Mouse (Mus musculus): ENCODE measurements around the gene Ablim2. TPM values are rescaled to one million over a fixed set of nuclear protein-coding genes. Genes with fewer than 3 reads are reported as not detected.
A peak's percentile ranks its signal among the peaks of the same experiment; 100 is the strongest.

Gene Ablim2
- polyA plus RNA-seq, 1 experiment: 176 TPM

DNA sequence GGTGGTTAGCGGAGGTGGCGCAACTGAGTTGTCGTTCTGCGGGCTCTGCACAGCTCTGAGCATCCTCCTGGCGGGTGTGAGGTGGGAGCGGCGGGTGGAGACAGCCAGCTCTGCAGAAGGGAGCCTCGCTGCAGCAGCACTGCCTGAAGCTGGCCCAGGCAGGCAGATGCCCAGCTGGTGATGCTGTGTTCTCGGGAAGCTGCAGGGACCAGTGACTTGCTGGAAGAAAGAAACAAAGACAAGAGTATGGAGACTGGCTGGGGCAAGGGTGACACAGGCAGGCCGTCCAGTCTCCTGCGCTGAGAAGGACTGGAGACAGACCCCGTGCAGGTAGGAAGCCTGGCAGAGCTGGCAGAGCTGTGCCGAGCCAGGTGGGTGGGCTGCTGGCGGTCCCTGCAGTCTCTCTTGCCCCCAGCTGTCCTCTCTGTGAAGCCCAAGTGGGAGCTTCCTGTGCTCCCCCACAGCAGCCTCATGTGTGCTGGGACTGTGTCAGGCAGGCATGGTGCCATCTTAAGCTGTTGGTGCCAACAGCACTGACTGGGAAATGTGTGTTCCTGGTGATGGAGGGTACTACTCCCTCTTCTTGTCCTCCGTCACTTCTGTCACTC, 56.8 kb downstream of the Ablim2 start:
- Histone ChIP-seq H3K4me3 (ENCODE audit: insufficient read depth, low read length) (peak overlapping the region; percentile 42), H3K27ac (ENCODE audit: insufficient read depth, low read length) (peak overlapping the region; percentile 83), H3K4me1 (ENCODE audit: control insufficient read depth, insufficient read depth, low read length) (peaks cover 16% of the 10 kb centered on the region)
- no peak for TF ChIP-seq CTCF (IDR thresholded peaks at IDR 0.05; ENCODE audit: extremely low read depth, insufficient read depth, low read length)
- peak; percentile 34; the same call in 1 of the 2 replicates for TF ChIP-seq POLR2A (IDR thresholded peaks at IDR 0.05; ENCODE audit: extremely low read depth, insufficient read depth, low read length)

DNA sequence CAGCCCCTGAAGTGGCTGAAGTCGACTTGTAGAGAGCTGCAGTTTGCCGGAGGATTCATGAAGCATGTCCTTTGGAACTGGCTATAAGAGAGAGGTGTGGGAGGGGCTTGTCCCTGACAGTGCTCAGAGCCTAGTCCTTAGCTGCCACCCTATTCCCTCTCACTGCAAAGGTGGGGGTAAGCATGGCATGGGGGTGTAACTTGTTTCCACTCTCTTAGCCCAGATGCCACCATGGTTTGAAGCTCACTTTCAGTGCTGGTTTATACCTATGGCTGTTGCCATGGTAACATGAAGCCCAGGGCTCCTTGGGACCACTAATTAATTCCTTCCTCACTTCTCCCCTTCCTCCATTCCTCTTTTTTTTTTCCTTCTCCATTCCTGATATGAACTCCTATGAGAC, 57.4 kb downstream of the Ablim2 start:
- Histone ChIP-seq H3K4me1 (ENCODE audit: control insufficient read depth, insufficient read depth, low read length) (peaks cover 14% of the 10 kb centered on the region), H3K27ac (ENCODE audit: insufficient read depth, low read length) (peak overlapping the region; percentile 83; the same call in 1 of the 2 replicates), H3K4me3 (ENCODE audit: insufficient read depth, low read length) (peak overlapping the region; percentile 42)
- TF ChIP-seq POLR2A (IDR thresholded peaks at IDR 0.05; ENCODE audit: extremely low read depth, insufficient read depth, low read length) (no peak), CTCF (IDR thresholded peaks at IDR 0.05; ENCODE audit: extremely low read depth, insufficient read depth, low read length) (no peak)

- Histone ChIP-seq H3K4me1 (ENCODE audit: control insufficient read depth, insufficient read depth, low read length) (peaks cover 8% of the 10 kb centered on the region), H3K4me3 (ENCODE audit: insufficient read depth, low read length) (no peak overlapping the region), H3K27ac (ENCODE audit: insufficient read depth, low read length) (no peak overlapping the region)
- TF ChIP-seq CTCF (IDR thresholded peaks at IDR 0.05; ENCODE audit: extremely low read depth, insufficient read depth, low read length) (no peak), POLR2A (IDR thresholded peaks at IDR 0.05; ENCODE audit: extremely low read depth, insufficient read depth, low read length) (no peak)
These were observed 59.6 kb downstream of the Ablim2 start for GRCm38 (mm10) chr5:35817266-35817665.

DNA sequence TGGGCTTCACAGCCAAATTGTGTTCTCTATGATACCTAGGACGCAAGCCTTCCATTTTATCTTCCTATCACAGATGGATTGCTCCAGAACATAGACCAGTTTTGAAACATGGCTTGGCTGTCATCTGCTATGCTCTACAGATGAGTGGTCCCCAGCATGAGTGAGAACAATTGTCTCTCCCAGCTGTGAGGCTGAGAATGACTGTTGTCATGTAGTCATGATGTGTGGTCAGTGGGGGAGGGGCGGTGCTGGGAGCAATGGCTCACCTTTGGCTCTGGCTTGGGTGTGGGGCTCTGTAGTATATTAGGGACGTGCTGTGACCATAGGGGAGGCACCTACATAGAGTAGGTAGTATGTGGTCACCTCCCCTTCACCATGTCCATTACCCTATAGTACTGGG, 60.2 kb downstream of the Ablim2 start:
- Histone ChIP-seq H3K4me1 (ENCODE audit: control insufficient read depth, insufficient read depth, low read length) (peaks cover 8% of the 10 kb centered on the region), H3K4me3 (ENCODE audit: insufficient read depth, low read length) (no peak overlapping the region), H3K27ac (ENCODE audit: insufficient read depth, low read length) (no peak overlapping the region)
- TF ChIP-seq CTCF (IDR thresholded peaks at IDR 0.05; ENCODE audit: extremely low read depth, insufficient read depth, low read length) (no peak), POLR2A (IDR thresholded peaks at IDR 0.05; ENCODE audit: extremely low read depth, insufficient read depth, low read length) (no peak)

DNA sequence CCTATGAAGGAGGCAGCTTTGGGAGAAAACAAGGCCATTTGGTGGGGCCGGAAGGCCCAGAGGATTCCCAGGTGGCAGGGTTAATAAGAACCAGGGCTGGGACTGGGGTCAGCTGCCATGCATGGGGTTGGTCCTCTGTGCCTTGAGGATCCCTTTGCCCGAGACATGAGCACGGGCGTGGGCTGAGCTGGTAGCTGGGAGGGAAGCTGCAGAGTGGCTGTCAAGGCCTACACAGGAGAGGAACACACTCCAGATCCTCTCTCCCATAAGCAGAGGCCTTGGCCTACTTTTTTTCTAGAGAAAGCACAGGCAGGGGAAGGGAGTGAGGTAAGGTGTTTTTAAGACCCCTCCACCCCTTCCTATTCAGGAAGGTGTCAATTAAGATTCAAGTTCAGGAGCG, 65.0 kb downstream of the Ablim2 start:
- Histone ChIP-seq H3K4me1 (ENCODE audit: control insufficient read depth, insufficient read depth, low read length) (peaks cover 2% of the 10 kb centered on the region), H3K4me3 (ENCODE audit: insufficient read depth, low read length) (no peak overlapping the region), H3K27ac (ENCODE audit: insufficient read depth, low read length) (no peak overlapping the region)
- TF ChIP-seq POLR2A (IDR thresholded peaks at IDR 0.05; ENCODE audit: extremely low read depth, insufficient read depth, low read length) (no peak), CTCF (IDR thresholded peaks at IDR 0.05; ENCODE audit: extremely low read depth, insufficient read depth, low read length) (no peak)

- peaks cover 8% of the 10 kb centered on the region for H3K4me1 ChIP-seq (ENCODE audit: control insufficient read depth, insufficient read depth, low read length)
- H3K27ac ChIP-seq (ENCODE audit: insufficient read depth, low read length): peak overlapping the region; percentile 6
- H3K4me3 ChIP-seq (ENCODE audit: insufficient read depth, low read length): no peak overlapping the region
- TF ChIP-seq POLR2A (IDR thresholded peaks at IDR 0.05; ENCODE audit: extremely low read depth, insufficient read depth, low read length) (no peak), CTCF (IDR thresholded peaks at IDR 0.05; ENCODE audit: extremely low read depth, insufficient read depth, low read length) (0 out of 2 replicates have a peak, but pooled peaks have one; percentile 13)
These were observed 68.8 kb downstream of the Ablim2 start for GRCm38 (mm10) chr5:35826465-35826864.

DNA sequence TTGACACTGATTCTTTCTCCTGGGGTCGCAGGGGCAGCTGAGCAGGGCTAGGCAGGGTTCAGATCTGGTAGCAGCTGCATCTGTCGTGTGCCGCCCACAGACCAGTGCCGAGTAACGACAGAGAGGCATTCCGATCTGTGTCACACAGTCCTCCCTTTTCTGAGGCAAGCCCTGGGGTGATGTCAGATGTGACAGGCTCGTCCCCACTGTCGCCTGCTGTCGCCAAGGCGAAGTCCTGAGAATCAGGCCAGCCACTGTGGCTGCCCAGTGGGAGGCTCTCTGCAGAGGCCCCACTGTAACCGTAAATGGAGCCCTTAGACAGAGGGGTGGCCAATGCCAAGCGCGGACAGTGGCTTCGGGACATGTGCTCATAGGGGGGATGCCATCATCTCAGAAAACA, 69.4 kb downstream of the Ablim2 start:
- TF ChIP-seq POLR2A (IDR thresholded peaks at IDR 0.05; ENCODE audit: extremely low read depth, insufficient read depth, low read length): no peak
- TF ChIP-seq CTCF (IDR thresholded peaks at IDR 0.05; ENCODE audit: extremely low read depth, insufficient read depth, low read length): no peak
- peak overlapping the region; percentile 85 for H3K27ac ChIP-seq (ENCODE audit: insufficient read depth, low read length)
- peaks cover 8% of the 10 kb centered on the region for H3K4me1 ChIP-seq (ENCODE audit: control insufficient read depth, insufficient read depth, low read length)
- no peak overlapping the region for H3K4me3 ChIP-seq (ENCODE audit: insufficient read depth, low read length)

DNA sequence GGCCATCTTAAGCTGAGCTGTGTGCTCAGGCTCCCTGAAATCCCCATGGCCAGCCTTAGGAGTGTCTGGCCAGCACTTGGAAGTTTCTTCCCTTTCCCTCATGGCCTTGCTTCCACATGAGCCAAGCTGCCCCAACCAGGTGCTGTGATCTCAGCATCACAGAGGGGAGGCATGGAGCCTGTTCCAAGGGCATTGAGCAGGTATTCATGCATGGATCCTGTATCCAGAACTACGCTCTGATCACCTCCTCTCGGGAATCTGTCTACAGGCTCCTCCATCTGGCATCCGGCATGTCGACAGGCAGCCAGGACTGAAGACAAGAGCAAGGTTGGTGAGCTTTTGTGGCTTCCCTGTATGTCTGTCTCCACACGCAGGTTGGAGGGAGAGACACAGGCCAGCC, 70.2 kb downstream of the Ablim2 start:
- TF ChIP-seq POLR2A (IDR thresholded peaks at IDR 0.05; ENCODE audit: extremely low read depth, insufficient read depth, low read length) (no peak), CTCF (IDR thresholded peaks at IDR 0.05; ENCODE audit: extremely low read depth, insufficient read depth, low read length) (no peak)
- peaks cover 8% of the 10 kb centered on the region for H3K4me1 ChIP-seq (ENCODE audit: control insufficient read depth, insufficient read depth, low read length)
- no peak overlapping the region for H3K4me3 ChIP-seq (ENCODE audit: insufficient read depth, low read length)
- H3K27ac ChIP-seq (ENCODE audit: insufficient read depth, low read length): peak overlapping the region; percentile 85

- no peak overlapping the region for H3K4me3 ChIP-seq (ENCODE audit: insufficient read depth, low read length)
- TF ChIP-seq CTCF (IDR thresholded peaks at IDR 0.05; ENCODE audit: extremely low read depth, insufficient read depth, low read length): no peak
- no peak for TF ChIP-seq POLR2A (IDR thresholded peaks at IDR 0.05; ENCODE audit: extremely low read depth, insufficient read depth, low read length)
- peak overlapping the region; percentile 53; the same call in 1 of the 2 replicates for H3K27ac ChIP-seq (ENCODE audit: insufficient read depth, low read length)
- H3K4me1 ChIP-seq (ENCODE audit: control insufficient read depth, insufficient read depth, low read length): peaks cover 8% of the 10 kb centered on the region
These were observed 72.4 kb downstream of the Ablim2 start for GRCm38 (mm10) chr5:35830101-35830500.

- Histone ChIP-seq H3K4me3 (ENCODE audit: insufficient read depth, low read length) (no peak overlapping the region), H3K4me1 (ENCODE audit: control insufficient read depth, insufficient read depth, low read length) (peaks cover 6% of the 10 kb centered on the region), H3K27ac (ENCODE audit: insufficient read depth, low read length) (no peak overlapping the region)
- TF ChIP-seq POLR2A (IDR thresholded peaks at IDR 0.05; ENCODE audit: extremely low read depth, insufficient read depth, low read length) (no peak), CTCF (IDR thresholded peaks at IDR 0.05; ENCODE audit: extremely low read depth, insufficient read depth, low read length) (0 out of 2 replicates have a peak, but pooled peaks have one; percentile 0)
These were observed 76.2 kb downstream of the Ablim2 start for GRCm38 (mm10) chr5:35833881-35834280.
